Mouse (Mus musculus) midbrain, embryonic 10.5 days (tissue): ENCODE measurements at regions not wholly inside any gene's neighbourhood (a gene's known extent, or its start where the extent isn't known, plus 50 kb on each side); places are given as distances from the start of the nearest gene placed in this dataset.

ENCODE experiments used
- DNase-seq: peaks from one replicate; pipeline ENCODE4 v3.0.0-alpha.2; 2017; ENCODE audit warnings: low spot score
- H3K27ac ChIP-seq: fragments of 300-500 bp; sonication (generic); replicated peaks from 2 replicates; pipeline ENCODE4 v1.5.1; 2016; ENCODE audit warnings: mild to moderate bottlenecking
- H3K27me3 ChIP-seq: fragments of 300-500 bp; sonication (generic); 2 replicates; pipeline ENCODE4 v1.6.1; 2016; ENCODE audit warnings: low read depth, mild to moderate bottlenecking; ENCODE audit not compliant: poor library complexity, severe bottlenecking
- H3K36me3 ChIP-seq: fragments of 300-500 bp; sonication (generic); 2 replicates; pipeline ENCODE4 v1.6.1; 2016; ENCODE audit warnings: mild to moderate bottlenecking, moderate library complexity
- H3K4me1 ChIP-seq: fragments of 300-500 bp; sonication (generic); 2 replicates; pipeline ENCODE4 v1.6.1; 2016
- H3K4me3 ChIP-seq: fragments of 300-500 bp; sonication (generic); 2 replicates; pipeline ENCODE4 v1.5.1; 2016; ENCODE audit warnings: mild to moderate bottlenecking, moderate library complexity
- H3K9me3 ChIP-seq: fragments of 300-500 bp; sonication (generic); replicated peaks from 2 replicates; pipeline ENCODE4 v1.6.1; 2016; ENCODE audit warnings: mild to moderate bottlenecking
- WGBS: fragments of 180-500 bp; shearing (Covaris S2); methylation state at CpG from one replicate; pipeline ENCODE4 v1.1.7; 2016; 5-methylcytosine and 5-hydroxymethylcytosine counted together

GRCm38 (mm10) chr10:61034056-61034455 is 55.1 kb upstream of the Pcbd1 start:
- H3K27me3 ChIP-seq = no peaks in the 10 kb centered on the region
- DNase-seq = no peak
- WGBS = 59% methylated on average over 6 of the region's 6 CpGs
- H3K4me3 ChIP-seq = no peak overlapping the region
- H3K27ac ChIP-seq = no peak overlapping the region
- H3K4me1 ChIP-seq = no peaks in the 10 kb centered on the region
- H3K36me3 ChIP-seq = no peaks in the 10 kb centered on the region
- no peaks in the 10 kb centered on the region for H3K9me3 ChIP-seq

GRCm38 (mm10) chr10:61028598-61028997 is 60.5 kb upstream of the Pcbd1 start:
- 0 out of 2 replicates have a peak, but pooled peaks cover 5% of the 10 kb centered on the region for H3K27me3 ChIP-seq
- DNase-seq = no peak
- no peaks in the 10 kb centered on the region for H3K9me3 ChIP-seq
- no peak overlapping the region for H3K27ac ChIP-seq
- H3K36me3 ChIP-seq = no peaks in the 10 kb centered on the region
- 81% methylated on average over 5 of the region's 5 CpGs for WGBS
- H3K4me1 ChIP-seq = no peaks in the 10 kb centered on the region
- no peak overlapping the region for H3K4me3 ChIP-seq

- Histone ChIP-seq H3K9me3 (no peaks in the 10 kb centered on the region), H3K36me3 (no peaks in the 10 kb centered on the region), H3K4me1 (no peaks in the 10 kb centered on the region), H3K27ac (no peak overlapping the region), H3K27me3 (0 out of 2 replicates have a peak, but pooled peaks cover 5% of the 10 kb centered on the region), H3K4me3 (no peak overlapping the region)
- DNase-seq = no peak
- WGBS = 88% methylated on average over 6 of the region's 6 CpGs
Measured at GRCm38 (mm10) chr10:61027215-61027614, 61.9 kb upstream of the Pcbd1 start.

GRCm38 (mm10) chr10:61025061-61025460 is 64.1 kb upstream of the Pcbd1 start:
- 73% methylated on average over 4 of the region's 4 CpGs for WGBS

GRCm38 (mm10) chr10:61024166-61024565 is 65.0 kb upstream of the Pcbd1 start:
- no peak overlapping the region for H3K27ac ChIP-seq
- H3K36me3 ChIP-seq = no peaks in the 10 kb centered on the region
- no peak for DNase-seq
- 43% methylated on average over 3 of the region's 3 CpGs for WGBS
- H3K4me3 ChIP-seq = no peak overlapping the region
- H3K27me3 ChIP-seq = 0 out of 2 replicates have a peak, but pooled peaks cover 5% of the 10 kb centered on the region
- H3K9me3 ChIP-seq = no peaks in the 10 kb centered on the region
- H3K4me1 ChIP-seq = no peaks in the 10 kb centered on the region

More at GRCm38 (mm10) chr10:61025061-61025460, 64.1 kb upstream of the Pcbd1 start:
- no peak for DNase-seq
- Histone ChIP-seq H3K36me3 (no peaks in the 10 kb centered on the region), H3K27me3 (0 out of 2 replicates have a peak, but pooled peaks cover 5% of the 10 kb centered on the region), H3K4me3 (no peak overlapping the region), H3K4me1 (no peaks in the 10 kb centered on the region), H3K27ac (no peak overlapping the region), H3K9me3 (no peaks in the 10 kb centered on the region)

- Histone ChIP-seq H3K36me3 (no peaks in the 10 kb centered on the region), H3K4me3 (no peak overlapping the region), H3K9me3 (no peaks in the 10 kb centered on the region), H3K4me1 (no peaks in the 10 kb centered on the region), H3K27me3 (0 out of 2 replicates have a peak, but pooled peaks cover 2% of the 10 kb centered on the region), H3K27ac (no peak overlapping the region)
- no peak for DNase-seq
- WGBS = 49% methylated on average over 7 of the region's 7 CpGs
Measured at GRCm38 (mm10) chr10:61023431-61023830, 65.7 kb upstream of the Pcbd1 start.

- Histone ChIP-seq H3K4me1 (peaks cover 8% of the 10 kb centered on the region), H3K4me3 (no peak overlapping the region), H3K27me3 (no peaks in the 10 kb centered on the region), H3K36me3 (no peaks in the 10 kb centered on the region), H3K27ac (no peak overlapping the region), H3K9me3 (no peaks in the 10 kb centered on the region)
- no peak for DNase-seq
- WGBS = 29% methylated on average over 2 of the region's 2 CpGs
Measured at GRCm38 (mm10) chr10:61019566-61019965, 69.6 kb upstream of the Pcbd1 start.

- no peaks in the 10 kb centered on the region for H3K36me3 ChIP-seq
- H3K9me3 ChIP-seq = no peaks in the 10 kb centered on the region
- peaks cover 17% of the 10 kb centered on the region for H3K4me1 ChIP-seq
- H3K27ac ChIP-seq = no peak overlapping the region
- no peak for DNase-seq
- H3K4me3 ChIP-seq = no peak overlapping the region
- no peaks in the 10 kb centered on the region for H3K27me3 ChIP-seq
- WGBS = 59% methylated on average over 1 of the region's 1 CpGs
Measured at GRCm38 (mm10) chr10:61012199-61012695, 76.9 kb upstream of the Pcbd1 start.

- H3K27me3 ChIP-seq = no peaks in the 10 kb centered on the region
- no peak overlapping the region for H3K4me3 ChIP-seq
- no peak overlapping the region for H3K27ac ChIP-seq
- 86% methylated on average over 4 of the region's 4 CpGs for WGBS
- no peak for DNase-seq
- no peaks in the 10 kb centered on the region for H3K9me3 ChIP-seq
- H3K4me1 ChIP-seq = peaks cover 14% of the 10 kb centered on the region
- no peaks in the 10 kb centered on the region for H3K36me3 ChIP-seq
Measured at GRCm38 (mm10) chr10:61010697-61011096, 78.4 kb upstream of the Pcbd1 start.

GRCm38 (mm10) chr10:61007403-61007802 is 81.7 kb upstream of the Pcbd1 start:
- H3K27me3 ChIP-seq = peaks cover 8% of the 10 kb centered on the region; the same call in 1 of the 2 replicates
- no peaks in the 10 kb centered on the region for H3K36me3 ChIP-seq
- no peak overlapping the region for H3K27ac ChIP-seq
- 82% methylated on average over 3 of the region's 3 CpGs for WGBS
- no peaks in the 10 kb centered on the region for H3K9me3 ChIP-seq
- peaks cover 8% of the 10 kb centered on the region; the same call in 1 of the 2 replicates for H3K4me1 ChIP-seq
- DNase-seq = no peak
- no peak overlapping the region for H3K4me3 ChIP-seq

- Histone ChIP-seq H3K36me3 (no peaks in the 10 kb centered on the region), H3K4me3 (no peak overlapping the region), H3K27ac (no peak overlapping the region), H3K4me1 (peaks cover 5% of the 10 kb centered on the region; the same call in 1 of the 2 replicates), H3K9me3 (0 out of 2 replicates have a peak, but pooled peaks cover 9% of the 10 kb centered on the region), H3K27me3 (peaks cover 8% of the 10 kb centered on the region; the same call in 1 of the 2 replicates)
- DNase-seq = no peak
- 94% methylated on average over 22 of the region's 22 CpGs for WGBS
Measured at GRCm38 (mm10) chr10:61001745-61002160, 87.4 kb upstream of the Pcbd1 start.

- 78% methylated on average over 9 of the region's 9 CpGs for WGBS
- Histone ChIP-seq H3K27me3 (no peaks in the 10 kb centered on the region), H3K36me3 (no peaks in the 10 kb centered on the region), H3K9me3 (peaks cover 18% of the 10 kb centered on the region; the same call in 1 of the 2 replicates), H3K4me1 (no peaks in the 10 kb centered on the region), H3K27ac (no peak overlapping the region), H3K4me3 (no peak overlapping the region)
- no peak for DNase-seq
Measured at GRCm38 (mm10) chr10:60997393-60997792, 91.7 kb upstream of the Pcbd1 start.

- Histone ChIP-seq H3K36me3 (no peaks in the 10 kb centered on the region), H3K9me3 (peaks cover 14% of the 10 kb centered on the region; the same call in 1 of the 2 replicates), H3K4me3 (no peak overlapping the region), H3K27me3 (no peaks in the 10 kb centered on the region), H3K4me1 (no peaks in the 10 kb centered on the region), H3K27ac (no peak overlapping the region)
- 85% methylated on average over 9 of the region's 9 CpGs for WGBS
- DNase-seq = no peak
Measured at GRCm38 (mm10) chr10:60995908-60996640, 93.1 kb upstream of the Pcbd1 start.
